Mouse (Mus musculus): ENCODE data around the gene Prdm11. TPM values are rescaled to one million over a fixed set of nuclear protein-coding genes. Genes with fewer than 3 reads are reported as not detected.

The Prdm11 gene
- total RNA-seq, 1 experiment = 3.7 TPM

DNA sequence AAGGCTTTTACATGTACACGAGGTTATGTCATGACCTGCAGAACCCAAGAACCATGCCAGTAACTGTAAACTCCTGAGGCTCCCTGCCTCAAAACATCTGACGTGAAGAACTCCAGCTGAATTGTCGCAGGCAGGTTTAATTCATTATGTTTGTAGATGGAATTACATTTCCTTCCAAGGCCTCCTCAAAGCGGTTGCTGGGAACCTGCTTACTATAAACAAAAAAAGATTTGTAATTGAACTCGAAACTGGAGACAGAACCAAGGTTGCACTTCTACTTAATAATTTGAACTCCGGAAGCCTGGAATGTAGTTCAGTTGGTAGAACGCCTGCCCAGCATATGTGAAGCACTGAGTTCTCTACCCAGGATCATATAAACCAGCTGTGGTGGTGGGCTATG lies 42.0 kb upstream of the Prdm11 start:
- Histone ChIP-seq H3K4me1 (ENCODE audit: control insufficient read depth in 2 of 2, insufficient read depth in 2 of 2, low read length in 2 of 2, poor library complexity in 1 of 2) (no peaks in the 10 kb centered on the region), H3K9me3 (ENCODE audit: control insufficient read depth, insufficient read depth, low read depth, low read length) (no peaks in the 10 kb centered on the region), H3K36me3 (ENCODE audit: control insufficient read depth, insufficient read depth, low read length, poor library complexity, severe bottlenecking) (no peaks in the 10 kb centered on the region), H3K4me3 (ENCODE audit: insufficient read depth in 1 of 2, low read depth in 1 of 2, low read length in 2 of 2, poor library complexity in 1 of 2, severe bottlenecking in 1 of 2) (no peak overlapping the region), H3K9ac (ENCODE audit: insufficient read depth, low read depth, low read length, poor library complexity, severe bottlenecking) (no peak overlapping the region), H3K27ac (ENCODE audit: insufficient read depth, low read depth, low read length, poor library complexity, severe bottlenecking) (no peak overlapping the region)
- no peak for TF ChIP-seq ZNF384 (IDR thresholded peaks at IDR 0.05; ENCODE audit: low read depth, low read length)
- no peak for TF ChIP-seq HCFC1 (IDR thresholded peaks at IDR 0.05; ENCODE audit: borderline replicate concordance, insufficient read depth, low read length)
- TF ChIP-seq MAFK (IDR thresholded peaks at IDR 0.05; ENCODE audit: insufficient read depth, low read depth, low read length) = no peak
- no peak for TF ChIP-seq ZC3H11A (IDR thresholded peaks at IDR 0.05; ENCODE audit: borderline replicate concordance, low read depth, low read length)
- TF ChIP-seq CHD2 (IDR thresholded peaks at IDR 0.05; ENCODE audit: low read depth, low read length) = no peak
- no peak for DNase-seq (ENCODE audit: low read depth, low spot score)
- in situ Hi-C loops (cut with MboI; ENCODE audit: low sequenced_read_pairs in 2 of 2, unreplicated experiment in 2 of 2) = no loop called here

DNA sequence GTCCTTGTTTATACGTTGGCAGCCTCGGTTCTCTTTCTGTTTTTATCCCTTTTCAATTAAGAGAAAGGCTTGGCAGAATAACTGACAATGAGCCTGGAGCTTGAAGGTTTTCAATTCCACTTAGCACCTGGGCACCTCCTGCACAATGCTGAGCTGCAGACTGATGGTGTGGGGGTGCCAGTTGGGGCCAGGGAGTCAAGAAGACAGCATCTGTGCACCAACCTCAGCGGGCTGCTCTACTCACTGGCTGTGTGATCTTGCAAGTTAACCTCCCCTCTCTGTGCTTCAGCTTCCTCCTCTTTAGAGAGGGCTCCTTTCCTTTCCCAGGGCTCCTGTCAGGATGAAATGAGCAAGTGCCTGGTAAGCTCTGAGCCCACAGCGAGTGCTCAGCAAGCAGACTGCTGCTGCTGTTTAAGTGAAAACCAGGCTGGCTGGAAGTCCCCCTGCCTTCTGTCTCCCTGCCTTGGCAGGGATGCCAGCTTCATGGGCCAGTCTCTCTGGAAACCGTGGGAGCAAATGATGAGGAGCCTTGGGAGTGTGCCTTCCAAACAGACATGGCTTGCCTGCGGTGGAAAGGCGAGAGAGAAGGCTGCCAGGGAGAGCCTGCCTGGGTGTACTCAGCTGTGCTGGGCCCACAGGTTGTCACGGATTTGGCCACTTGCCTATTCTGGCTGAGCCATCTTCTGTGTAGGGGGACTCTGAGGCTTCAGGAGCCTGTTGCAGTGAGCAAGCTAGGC lies 39.5 kb upstream of the Prdm11 start:
- in situ Hi-C loops (cut with MboI; ENCODE audit: low sequenced_read_pairs in 2 of 2, unreplicated experiment in 2 of 2) = no loop called here
- H3K4me1 ChIP-seq (ENCODE audit: control insufficient read depth in 2 of 2, insufficient read depth in 2 of 2, low read length in 2 of 2, poor library complexity in 1 of 2) = no peaks in the 10 kb centered on the region
- no peaks in the 10 kb centered on the region for H3K36me3 ChIP-seq (ENCODE audit: control insufficient read depth, insufficient read depth, low read length, poor library complexity, severe bottlenecking)
- no peaks in the 10 kb centered on the region for H3K9me3 ChIP-seq (ENCODE audit: control insufficient read depth, insufficient read depth, low read depth, low read length)
- H3K27ac ChIP-seq (ENCODE audit: insufficient read depth, low read depth, low read length, poor library complexity, severe bottlenecking) = no peak overlapping the region
- TF ChIP-seq MAFK (IDR thresholded peaks at IDR 0.05; ENCODE audit: insufficient read depth, low read depth, low read length) = no peak
- no peak for DNase-seq (ENCODE audit: low read depth, low spot score)
- no peak overlapping the region for H3K4me3 ChIP-seq (ENCODE audit: insufficient read depth in 1 of 2, low read depth in 1 of 2, low read length in 2 of 2, poor library complexity in 1 of 2, severe bottlenecking in 1 of 2)
- H3K9ac ChIP-seq (ENCODE audit: insufficient read depth, low read depth, low read length, poor library complexity, severe bottlenecking) = no peak overlapping the region

DNA sequence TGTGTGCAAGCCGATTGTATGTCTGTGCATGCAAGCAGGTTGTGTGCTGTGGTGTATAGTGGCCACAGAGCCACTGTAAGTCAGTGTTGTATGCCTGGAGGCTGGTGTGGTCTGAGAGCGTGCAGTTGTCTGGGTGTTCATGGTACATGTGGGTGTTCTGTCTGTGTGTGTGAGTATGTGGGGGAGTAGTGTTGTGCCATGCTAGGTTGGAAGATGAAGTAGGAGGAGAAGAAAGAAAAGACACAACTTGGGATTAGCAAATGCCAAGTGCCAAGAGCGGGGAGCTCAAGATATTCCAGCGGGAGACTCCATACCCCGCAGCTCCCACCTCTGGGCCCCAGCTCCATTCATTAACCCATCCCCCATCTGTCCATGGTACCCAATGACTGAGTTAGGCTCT lies 38.5 kb upstream of the Prdm11 start:
- Histone ChIP-seq H3K27ac (ENCODE audit: insufficient read depth, low read depth, low read length, poor library complexity, severe bottlenecking) (no peak overlapping the region), H3K4me3 (ENCODE audit: insufficient read depth in 1 of 2, low read depth in 1 of 2, low read length in 2 of 2, poor library complexity in 1 of 2, severe bottlenecking in 1 of 2) (no peak overlapping the region), H3K9ac (ENCODE audit: insufficient read depth, low read depth, low read length, poor library complexity, severe bottlenecking) (no peak overlapping the region), H3K9me3 (ENCODE audit: control insufficient read depth, insufficient read depth, low read depth, low read length) (no peaks in the 10 kb centered on the region), H3K36me3 (ENCODE audit: control insufficient read depth, insufficient read depth, low read length, poor library complexity, severe bottlenecking) (no peaks in the 10 kb centered on the region), H3K4me1 (ENCODE audit: control insufficient read depth in 2 of 2, insufficient read depth in 2 of 2, low read length in 2 of 2, poor library complexity in 1 of 2) (no peaks in the 10 kb centered on the region)
- in situ Hi-C loops (cut with MboI; ENCODE audit: low sequenced_read_pairs in 2 of 2, unreplicated experiment in 2 of 2) = no loop called here
- DNase-seq (ENCODE audit: low read depth, low spot score) = no peak
- TF ChIP-seq CHD2 (IDR thresholded peaks at IDR 0.05; ENCODE audit: low read depth, low read length) (no peak), HCFC1 (IDR thresholded peaks at IDR 0.05; ENCODE audit: borderline replicate concordance, insufficient read depth, low read length) (no peak), MAFK (IDR thresholded peaks at IDR 0.05; ENCODE audit: insufficient read depth, low read depth, low read length) (no peak), ZC3H11A (IDR thresholded peaks at IDR 0.05; ENCODE audit: borderline replicate concordance, low read depth, low read length) (no peak), ZNF384 (IDR thresholded peaks at IDR 0.05; ENCODE audit: low read depth, low read length) (no peak)

DNA sequence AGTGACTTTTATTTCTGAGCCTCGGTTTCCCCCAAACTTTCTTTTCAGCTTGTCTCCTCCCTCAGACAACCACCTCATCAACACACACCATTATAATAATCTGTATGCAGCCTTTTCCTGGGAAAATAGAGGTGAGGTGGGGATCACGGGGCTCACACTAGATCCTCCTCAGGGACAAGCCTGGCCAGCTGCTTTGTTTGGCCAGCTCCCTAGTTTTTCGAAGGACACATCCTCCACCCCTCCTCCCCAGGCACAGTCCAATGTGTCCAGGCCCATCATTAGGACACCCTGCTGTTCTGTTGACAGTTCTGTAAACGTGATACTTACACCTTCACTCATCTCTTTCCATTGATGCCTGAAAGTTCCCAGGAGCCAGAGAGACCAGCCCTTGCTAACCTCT lies 37.4 kb upstream of the Prdm11 start:
- DNase-seq (ENCODE audit: low read depth, low spot score) = no peak

DNA sequence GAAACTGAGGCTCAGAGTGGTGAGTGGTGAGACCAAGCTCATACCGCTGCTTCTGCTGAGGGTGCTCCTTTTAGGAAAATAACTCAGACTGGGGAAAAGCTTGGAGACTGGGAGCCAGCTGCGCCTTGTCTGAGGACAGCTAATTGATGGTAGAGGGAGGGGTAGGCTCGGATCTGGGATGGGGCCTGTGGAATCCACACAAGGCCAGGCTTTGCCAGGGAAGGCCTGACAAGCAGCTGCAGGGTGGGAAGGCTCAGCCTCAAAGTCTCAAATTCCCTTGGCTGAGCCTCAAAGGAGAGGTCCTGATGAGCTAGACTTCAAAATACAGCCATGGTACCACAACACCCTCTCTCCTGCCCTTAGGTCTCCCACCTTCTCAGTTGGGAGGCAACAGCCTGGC lies 36.9 kb upstream of the Prdm11 start:
- in situ Hi-C loops (cut with MboI; ENCODE audit: low sequenced_read_pairs in 2 of 2, unreplicated experiment in 2 of 2) = no loop called here
- TF ChIP-seq CHD2 (IDR thresholded peaks at IDR 0.05; ENCODE audit: low read depth, low read length) (no peak), ZC3H11A (IDR thresholded peaks at IDR 0.05; ENCODE audit: borderline replicate concordance, low read depth, low read length) (no peak), HCFC1 (IDR thresholded peaks at IDR 0.05; ENCODE audit: borderline replicate concordance, insufficient read depth, low read length) (no peak)
- Histone ChIP-seq H3K9ac (ENCODE audit: insufficient read depth, low read depth, low read length, poor library complexity, severe bottlenecking) (no peak overlapping the region), H3K9me3 (ENCODE audit: control insufficient read depth, insufficient read depth, low read depth, low read length) (no peaks in the 10 kb centered on the region), H3K27ac (ENCODE audit: insufficient read depth, low read depth, low read length, poor library complexity, severe bottlenecking) (no peak overlapping the region), H3K36me3 (ENCODE audit: control insufficient read depth, insufficient read depth, low read length, poor library complexity, severe bottlenecking) (no peaks in the 10 kb centered on the region), H3K4me1 (ENCODE audit: control insufficient read depth in 2 of 2, insufficient read depth in 2 of 2, low read length in 2 of 2, poor library complexity in 1 of 2) (no peaks in the 10 kb centered on the region), H3K4me3 (ENCODE audit: insufficient read depth in 1 of 2, low read depth in 1 of 2, low read length in 2 of 2, poor library complexity in 1 of 2, severe bottlenecking in 1 of 2) (no peak overlapping the region)
- no peak for DNase-seq (ENCODE audit: low read depth, low spot score)

More for the DNA sequence above, 37.4 kb upstream of the Prdm11 start:
- Histone ChIP-seq H3K4me1 (ENCODE audit: control insufficient read depth in 2 of 2, insufficient read depth in 2 of 2, low read length in 2 of 2, poor library complexity in 1 of 2) (no peaks in the 10 kb centered on the region), H3K9ac (ENCODE audit: insufficient read depth, low read depth, low read length, poor library complexity, severe bottlenecking) (no peak overlapping the region), H3K9me3 (ENCODE audit: control insufficient read depth, insufficient read depth, low read depth, low read length) (no peaks in the 10 kb centered on the region), H3K4me3 (ENCODE audit: insufficient read depth in 1 of 2, low read depth in 1 of 2, low read length in 2 of 2, poor library complexity in 1 of 2, severe bottlenecking in 1 of 2) (no peak overlapping the region), H3K27ac (ENCODE audit: insufficient read depth, low read depth, low read length, poor library complexity, severe bottlenecking) (no peak overlapping the region), H3K36me3 (ENCODE audit: control insufficient read depth, insufficient read depth, low read length, poor library complexity, severe bottlenecking) (no peaks in the 10 kb centered on the region)
- TF ChIP-seq MAFK (IDR thresholded peaks at IDR 0.05; ENCODE audit: insufficient read depth, low read depth, low read length) (no peak), CHD2 (IDR thresholded peaks at IDR 0.05; ENCODE audit: low read depth, low read length) (no peak), HCFC1 (IDR thresholded peaks at IDR 0.05; ENCODE audit: borderline replicate concordance, insufficient read depth, low read length) (no peak)
- in situ Hi-C loops (cut with MboI; ENCODE audit: low sequenced_read_pairs in 2 of 2, unreplicated experiment in 2 of 2) = no loop called here

Measured in ES-E14 (cell line).